8 mouse cellular contexts compared by ENCODE assay signal in genomic region chr5:91962639-91963440, GRCm38 (mm10). TPM values are rescaled to one million over a fixed set of nuclear protein-coding genes. Genes with fewer than 3 reads are reported as not detected.
A peak's percentile ranks its signal among the peaks of the same experiment; 100 is the strongest.
DNase-seq lines count a peak whose midpoint lies in the region; ATAC-seq and TF ChIP-seq lines count a peak whose summit lies in the region.

Rchy1 (minus strand) TSS chr5:91963068.

- peak within 1 kb of the TSS; percentile 98 for H3K27ac ChIP-seq in heart, embryonic 12.5 days (ENCODE audit: poor library complexity, severe bottlenecking)
- peak within 1 kb of the TSS; percentile 98 for H3K27ac ChIP-seq in kidney, postnatal 0 days
- H3K27ac ChIP-seq in liver, embryonic 11.5 days (ENCODE audit: low read depth, low read length) = peak within 1 kb of the TSS; percentile 83
- H3K27ac ChIP-seq in stomach, embryonic 14.5 days (ENCODE audit: low read length) = peak within 1 kb of the TSS; percentile 97

- no peaks in the 10 kb centered on the region for H3K27me3 ChIP-seq in heart, embryonic 12.5 days (replicated peaks)
- H3K27me3 ChIP-seq in kidney, postnatal 0 days (ENCODE audit: insufficient read depth, low read length) = no peaks in the 10 kb centered on the region
- H3K27me3 ChIP-seq in liver, embryonic 11.5 days (replicated peaks; ENCODE audit: control insufficient read depth, insufficient read depth, low read length) = no peaks in the 10 kb centered on the region
- no peaks in the 10 kb centered on the region for H3K27me3 ChIP-seq in stomach, embryonic 14.5 days (ENCODE audit: control insufficient read depth, insufficient read depth, low read length)

- H3K4me1 ChIP-seq in heart, embryonic 12.5 days (replicated peaks) = peaks cover 18% of the 10 kb centered on the region
- H3K4me1 ChIP-seq in kidney, postnatal 0 days (replicated peaks; ENCODE audit: insufficient read depth, low read length) = peaks cover 9% of the 10 kb centered on the region; the same call in 1 of the 2 replicates
- H3K4me1 ChIP-seq in liver, embryonic 11.5 days (replicated peaks; ENCODE audit: control insufficient read depth, insufficient read depth, low read length) = peaks cover 20% of the 10 kb centered on the region
- peaks cover 20% of the 10 kb centered on the region for H3K4me1 ChIP-seq in stomach, embryonic 14.5 days (ENCODE audit: control insufficient read depth, insufficient read depth, low read length)

- H3K4me3 ChIP-seq in heart, embryonic 12.5 days = peak within 1 kb of the TSS; percentile 73
- peak within 1 kb of the TSS; percentile 71 for H3K4me3 ChIP-seq in kidney, postnatal 0 days (replicated peaks; ENCODE audit: low read depth, low read length)
- peak within 1 kb of the TSS; percentile 73 for H3K4me3 ChIP-seq in liver, embryonic 11.5 days (ENCODE audit: low read depth, low read length)
- H3K4me3 ChIP-seq in stomach, embryonic 14.5 days (ENCODE audit: low read depth, low read length) = peak within 1 kb of the TSS; percentile 68

- peak; percentile 97 for DNase-seq in CD4-positive helper T cell, adult 2 months (ENCODE audit: low read depth, low spot score)
- DNase-seq in brain, embryonic 18.5 days (ENCODE audit: low read depth, low spot score) = peak; percentile 88
- DNase-seq in kidney, postnatal 0 days (ENCODE audit: low spot score) = peak; percentile 98
- DNase-seq in liver, embryonic 11.5 days (ENCODE audit: low spot score) = peak; percentile 96
- DNase-seq in naive thymus-derived CD4-positive, alpha-beta T cell, adult 2 months (ENCODE audit: low read depth) = peak; percentile 96

- WGBS in heart, embryonic 12.5 days = under 1% methylated on average over 65 of the region's 65 CpGs
- WGBS in kidney, postnatal 0 days = under 1% methylated on average over 64 of the region's 65 CpGs
- WGBS in liver, embryonic 11.5 days = under 1% methylated on average over 64 of the region's 65 CpGs
- under 1% methylated on average over 65 of the region's 65 CpGs for WGBS in stomach, embryonic 14.5 days

- ATAC-seq in erythroid progenitor cell, adult 5-6 weeks (replicated peaks; ENCODE audit: low FRiP score, poor library complexity, severe bottlenecking) = peak; percentile 92
- ATAC-seq in heart, embryonic 12.5 days (ENCODE audit: insufficient number of reproducible peaks, low FRiP score) = peak; percentile 97
- ATAC-seq in kidney, postnatal 0 days (replicated peaks; ENCODE audit: low FRiP score, low read depth) = peak; percentile 98
- peak; percentile 96 for ATAC-seq in liver, embryonic 11.5 days (replicated peaks; ENCODE audit: low FRiP score)
- peak; percentile 97 for ATAC-seq in stomach, embryonic 14.5 days (ENCODE audit: insufficient number of reproducible peaks, insufficient read depth, low FRiP score, low read depth)

- H3K36me3 ChIP-seq in heart, embryonic 12.5 days = peaks cover 1% of the 10 kb centered on the region
- H3K36me3 ChIP-seq in kidney, postnatal 0 days (ENCODE audit: insufficient read depth, low read length) = no peaks in the 10 kb centered on the region
- H3K36me3 ChIP-seq in liver, embryonic 11.5 days (ENCODE audit: control insufficient read depth, insufficient read depth, low read length) = peaks cover under 1% of the 10 kb centered on the region; the same call in 1 of the 2 replicates
- peaks cover under 1% of the 10 kb centered on the region for H3K36me3 ChIP-seq in stomach, embryonic 14.5 days (ENCODE audit: control insufficient read depth, insufficient read depth, low read length)

- H3K9me3 ChIP-seq in heart, embryonic 12.5 days (replicated peaks) = no peaks in the 10 kb centered on the region
- H3K9me3 ChIP-seq in kidney, postnatal 0 days (replicated peaks; ENCODE audit: low read length) = no peaks in the 10 kb centered on the region
- H3K9me3 ChIP-seq in liver, embryonic 11.5 days (ENCODE audit: control insufficient read depth, low read length) = no peaks in the 10 kb centered on the region
- no peaks in the 10 kb centered on the region for H3K9me3 ChIP-seq in stomach, embryonic 14.5 days (ENCODE audit: control insufficient read depth, low read depth, low read length)

- peak within 1 kb of the TSS; percentile 73 for H3K4me2 ChIP-seq in heart, embryonic 12.5 days
- H3K4me2 ChIP-seq in kidney, postnatal 0 days (ENCODE audit: low read length) = peak within 1 kb of the TSS; percentile 61
- H3K4me2 ChIP-seq in liver, embryonic 11.5 days = peak within 1 kb of the TSS; percentile 75
- peak within 1 kb of the TSS; percentile 72 for H3K4me2 ChIP-seq in stomach, embryonic 14.5 days (replicated peaks; ENCODE audit: low read depth, low read length)

- peak within 1 kb of the TSS; percentile 81 for H3K9ac ChIP-seq in heart, embryonic 12.5 days
- peak within 1 kb of the TSS; percentile 72 for H3K9ac ChIP-seq in kidney, postnatal 0 days (ENCODE audit: low read depth, low read length)
- peak within 1 kb of the TSS; percentile 84 for H3K9ac ChIP-seq in liver, embryonic 11.5 days (ENCODE audit: low read depth, low read length)
- H3K9ac ChIP-seq in stomach, embryonic 14.5 days (replicated peaks; ENCODE audit: low read depth, low read length) = peak within 1 kb of the TSS; percentile 65

- TF ChIP-seq CTCF in kidney, postnatal 0 days (IDR thresholded peaks at IDR 0.05; ENCODE audit: low read depth) = peak; percentile 41; the same call in 1 of the 2 replicates

RNA-seq across cellular contexts. Expression of gene Rchy1, which starts in this region (rescaled TPM):
- 44.4 and 72.1 TPM in 2 replicates for total RNA-seq in erythroid progenitor cell, adult 5-6 weeks (2015; ENCODE audit: low replicate concordance)
- total RNA-seq in erythroid progenitor cell, adult 5-6 weeks (2017; ENCODE audit: low replicate concordance) = 33.2 and 39.5 TPM in 2 replicates
- 53.5 and 59.6 TPM in 2 replicates for polyA plus RNA-seq in heart, embryonic 12.5 days (2016; fragmentation: Nextera tagmentation; extraction: Ambion mirVana)
- 80.1 and 80.9 TPM in 2 replicates for polyA plus RNA-seq in kidney, postnatal 0 days (2015; fragmentation: Nextera tagmentation; extraction: Ambion mirVana)
- polyA plus RNA-seq in liver, embryonic 11.5 days (2014; fragmentation: Nextera tagmentation; extraction: Ambion mirVana) = 44.8 and 46.9 TPM in 2 replicates
- polyA plus RNA-seq in stomach, embryonic 14.5 days (2014; fragmentation: Nextera tagmentation; extraction: Ambion mirVana) = 68.1 and 68.3 TPM in 2 replicates

Comparison
In these comparisons a context has a peak if more than half of its experiments do, and no peak if none do; other contexts are left out.
1. Peak in every context shown above with its lines: DNase-seq, ATAC-seq, H3K4me3 ChIP-seq and H3K27ac ChIP-seq.